Mouse (Mus musculus) WW6 (cell line): ENCODE data around the gene Ankfy1.
"Not testable (repeated sequence)": the region's sequence is repeated elsewhere in the genome, so short reads cannot be mapped to it uniquely, and the experiment has no call there.

Experiments used
- DNase-seq: peaks from one replicate; pipeline ENCODE4 v3.0.0-alpha.2; 2013; ENCODE audit warnings: low read depth, low spot score

Ankfy1 gene

DNA sequence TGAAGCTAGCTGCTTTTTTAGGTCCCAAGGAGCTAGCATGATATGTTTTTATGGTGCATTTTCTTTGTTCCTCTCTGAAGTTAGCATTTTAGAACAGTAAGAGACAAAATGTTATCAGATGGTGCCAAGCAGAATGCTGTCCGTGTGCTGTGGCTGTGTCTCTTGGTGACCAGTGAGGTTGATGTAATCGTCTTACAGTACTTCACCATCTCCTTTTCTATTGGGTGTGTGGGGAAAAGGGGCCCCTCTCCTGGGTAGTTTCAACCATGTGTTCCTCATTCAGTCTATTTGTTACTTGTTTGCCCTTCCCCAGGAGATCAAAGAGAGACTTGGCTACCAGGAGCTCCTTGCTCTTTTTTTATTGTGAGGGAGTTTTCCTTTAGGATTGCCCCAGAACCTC is 33.4 kb downstream of the Ankfy1 start:
- no peak for DNase-seq

- DNase-seq, result no peak
Observed at GRCm38 (mm10) chr11:72723871-72724270, 34.1 kb downstream of the Ankfy1 start.

- no peak for DNase-seq
Observed at GRCm38 (mm10) chr11:72726023-72726422, 36.2 kb downstream of the Ankfy1 start.

- DNase-seq, result no peak
Observed at GRCm38 (mm10) chr11:72733736-72734135, 43.9 kb downstream of the Ankfy1 start.

- DNase-seq, result no peak
Observed at GRCm38 (mm10) chr11:72734840-72735518, 45.2 kb downstream of the Ankfy1 start.

- no peak for DNase-seq
Observed at GRCm38 (mm10) chr11:72735519-72735860, 45.7 kb downstream of the Ankfy1 start.

DNA sequence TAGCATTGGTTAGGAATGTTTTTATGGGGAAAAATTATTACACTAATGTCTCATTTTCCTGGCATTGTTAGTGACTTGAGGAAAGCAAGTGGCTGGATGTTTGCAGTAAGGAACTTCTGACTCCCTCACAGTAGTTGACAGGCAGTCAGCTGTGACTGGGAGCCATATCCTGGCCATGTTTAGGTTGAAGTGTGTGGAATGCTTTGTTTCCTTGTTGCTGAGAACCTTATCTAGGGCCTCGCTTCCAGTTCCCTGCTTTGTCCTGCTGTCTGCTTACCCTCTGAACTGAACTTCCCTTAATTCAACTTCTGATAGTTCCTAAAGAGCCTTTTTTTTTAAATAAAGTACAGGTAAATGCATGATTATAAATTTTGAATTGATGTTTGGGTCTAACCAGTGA is 46.5 kb downstream of the Ankfy1 start:
- DNase-seq, result no peak

DNA sequence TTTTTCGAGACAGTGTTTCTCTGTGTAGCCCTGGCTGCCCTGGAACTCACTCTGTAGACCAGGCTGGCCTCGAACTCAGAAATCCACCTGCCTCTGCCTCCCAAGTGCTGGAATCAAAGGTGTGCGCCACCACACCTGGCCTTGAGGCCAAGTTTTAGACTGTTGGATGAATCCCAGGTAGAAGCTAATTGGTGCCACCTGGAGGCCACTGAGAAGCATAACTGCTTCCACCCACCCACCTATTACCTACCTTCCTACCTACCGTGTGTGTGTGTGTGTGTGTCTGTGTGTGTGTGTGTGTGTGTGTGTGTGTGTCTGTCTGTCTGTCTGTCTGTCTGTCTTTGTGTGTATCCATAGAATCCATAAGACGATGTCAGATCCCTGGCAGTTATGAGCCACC is 47.7 kb downstream of the Ankfy1 start:
- peak; percentile 22 for DNase-seq

DNA sequence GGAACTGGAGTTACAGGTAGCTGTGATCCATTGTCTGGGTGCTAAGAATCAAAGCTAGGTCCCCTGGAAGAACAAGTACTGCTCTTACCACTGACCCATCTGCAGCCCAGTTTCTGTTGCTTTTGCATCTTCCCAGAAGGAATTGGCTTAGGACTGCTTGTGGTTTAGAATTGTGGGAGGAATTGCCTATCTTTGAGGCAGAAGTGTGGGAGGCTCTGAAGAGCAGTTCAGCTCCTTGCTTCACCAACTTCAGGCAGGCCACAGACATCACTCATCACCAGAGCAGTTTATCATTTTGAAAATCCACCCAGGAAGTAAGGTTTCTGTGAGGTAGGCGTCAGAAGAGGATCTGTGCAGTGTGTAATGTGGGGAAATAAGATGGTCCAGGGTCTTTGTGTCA is 49.2 kb downstream of the Ankfy1 start:
- DNase-seq, result no peak

- no peak for DNase-seq
Observed at GRCm38 (mm10) chr11:72751956-72752355, 62.1 kb downstream of the Ankfy1 start.

DNA sequence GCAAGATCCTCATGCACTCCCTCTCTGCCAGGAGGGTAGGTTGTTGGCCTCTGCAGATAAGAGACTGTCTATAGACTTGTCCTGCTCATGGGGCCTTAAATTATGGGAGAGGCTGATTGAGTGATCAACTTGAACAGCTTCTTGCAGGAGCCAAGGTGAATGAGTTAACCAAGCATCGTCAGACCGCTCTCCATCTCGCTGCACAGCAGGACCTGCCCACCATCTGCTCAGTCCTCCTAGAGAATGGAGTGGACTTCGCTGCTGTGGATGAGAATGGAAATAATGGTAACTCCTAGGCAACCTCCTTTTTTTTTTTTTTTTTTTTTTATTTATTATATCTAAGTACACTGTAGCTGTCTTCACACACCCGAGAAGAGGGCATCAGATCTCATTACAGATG is 68.5 kb downstream of the Ankfy1 start:
- no peak for DNase-seq

DNA sequence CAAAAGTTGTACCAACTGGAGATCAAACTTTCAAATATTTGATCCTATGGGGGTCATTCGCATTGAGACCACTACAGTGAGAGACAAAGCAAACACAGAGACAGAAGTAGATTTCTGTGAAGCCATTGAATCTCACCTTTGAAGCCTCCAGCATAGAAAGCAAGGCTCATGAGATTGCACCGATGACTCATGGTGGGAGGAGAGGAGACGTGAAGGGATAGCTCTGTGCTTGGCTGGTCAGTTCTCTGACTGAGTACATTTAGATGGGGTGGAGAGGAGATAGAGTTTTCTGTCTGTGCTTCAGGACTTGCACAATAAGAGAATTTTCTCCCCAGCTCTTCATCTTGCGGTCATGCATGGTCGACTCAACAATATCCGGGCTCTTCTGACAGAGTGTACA is 69.8 kb downstream of the Ankfy1 start:
- no peak for DNase-seq

DNA sequence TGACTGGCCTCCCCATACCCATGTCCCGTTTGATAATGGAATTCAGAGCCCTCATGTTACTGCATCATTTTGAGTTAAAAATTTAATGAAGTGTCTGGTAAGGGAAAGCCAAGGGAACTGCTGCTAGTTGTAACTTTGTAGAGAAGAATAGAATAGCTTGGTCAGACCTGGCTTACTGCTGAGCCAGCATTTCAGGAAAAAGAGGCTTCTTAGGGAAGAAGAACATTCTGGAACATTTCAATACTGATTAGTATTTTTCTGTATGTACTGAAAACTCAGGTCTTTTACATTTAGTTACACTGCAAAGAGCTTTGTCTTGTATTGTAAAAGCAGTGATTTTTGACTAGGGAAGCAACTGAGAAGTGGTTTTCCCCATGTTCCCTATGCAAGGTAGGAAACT is 71.0 kb downstream of the Ankfy1 start:
- no peak for DNase-seq

- DNase-seq, result no peak
Observed at GRCm38 (mm10) chr11:72764270-72764669, 74.5 kb downstream of the Ankfy1 start.

GRCm38 (mm10) chr11:72767716-72768115 is 77.9 kb downstream of the Ankfy1 start:
- no peak for DNase-seq

- DNase-seq, result no peak
Observed at GRCm38 (mm10) chr11:72769061-72769460, 79.3 kb downstream of the Ankfy1 start.

GRCm38 (mm10) chr11:72770324-72770723 is 80.5 kb downstream of the Ankfy1 start:
- no peak for DNase-seq

GRCm38 (mm10) chr11:72770816-72771215 is 81.0 kb downstream of the Ankfy1 start:
- DNase-seq, result no peak

DNA sequence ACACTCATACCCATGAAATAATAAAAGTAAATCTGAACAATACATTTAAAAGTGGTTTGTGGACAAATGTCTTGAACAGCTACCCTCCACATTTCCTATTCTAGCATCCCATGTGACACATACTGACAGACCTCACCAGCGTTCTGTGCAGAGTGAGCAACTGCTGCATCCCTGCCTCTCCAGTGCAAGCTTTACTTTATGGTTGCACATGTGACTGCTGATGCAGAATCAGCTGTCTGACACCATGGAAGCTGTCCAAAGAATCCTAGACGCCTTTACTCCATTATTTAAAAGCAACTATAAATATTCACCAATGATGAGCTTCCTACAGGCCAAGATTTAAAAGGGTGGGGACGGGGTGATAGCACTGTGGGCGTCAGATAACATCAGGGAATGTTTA is 81.7 kb downstream of the Ankfy1 start:
- DNase-seq, result no peak

- not testable (repeated sequence) for DNase-seq
Observed at GRCm38 (mm10) chr11:72772611-72773010, 82.8 kb downstream of the Ankfy1 start.

GRCm38 (mm10) chr11:72778957-72779356 is 89.2 kb downstream of the Ankfy1 start:
- no peak for DNase-seq

DNA sequence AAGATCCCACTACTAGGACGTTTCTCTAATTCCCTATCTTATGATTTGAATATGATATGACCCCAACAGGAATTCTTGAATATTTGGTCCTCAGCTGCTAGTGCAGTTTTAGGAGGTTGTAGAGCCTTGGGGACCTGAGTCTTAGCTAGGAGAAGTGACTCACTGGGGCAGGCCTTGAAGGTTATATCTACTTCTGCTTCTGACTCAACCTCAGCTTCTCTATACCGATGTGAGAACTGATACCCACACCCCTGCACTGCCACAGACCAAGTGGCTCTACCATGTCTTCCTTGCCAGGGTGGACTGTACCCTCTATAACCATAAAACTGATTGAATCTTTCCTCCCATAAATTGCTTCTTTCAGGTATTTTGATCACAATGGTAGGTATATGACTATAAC is 92.3 kb downstream of the Ankfy1 start:
- DNase-seq, result no peak

DNA sequence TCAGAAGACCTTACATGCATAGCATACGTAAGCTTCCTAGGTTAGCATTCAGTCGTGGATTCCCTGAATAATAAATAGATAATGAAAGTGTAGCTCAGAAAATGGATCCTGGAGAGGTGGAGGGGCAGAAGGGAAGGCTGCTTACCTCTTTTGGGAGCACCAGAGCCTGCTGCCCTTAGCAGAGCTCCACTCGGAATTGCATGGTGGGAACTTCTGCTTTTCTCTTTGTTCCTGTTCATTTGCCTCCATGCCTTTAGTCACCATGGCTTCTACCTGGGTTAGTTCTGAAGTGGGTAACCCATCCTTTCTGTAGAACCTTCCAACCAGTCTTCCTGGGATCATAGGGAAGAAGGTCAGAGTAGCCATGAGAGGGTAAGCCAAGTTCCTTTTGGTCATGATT is 92.7 kb downstream of the Ankfy1 start:
- DNase-seq, result no peak

GRCm38 (mm10) chr11:72792033-72792432 is 102.2 kb downstream of the Ankfy1 start:
- DNase-seq, result no peak
